Mouse (Mus musculus) midbrain, postnatal 0 days (tissue): ENCODE results near the gene Ost4. TPM values are rescaled to one million over a fixed set of nuclear protein-coding genes. Genes with fewer than 3 reads are reported as not detected.
A peak's percentile ranks its signal among the peaks of the same experiment; 100 is the strongest.

Experiments used
- ATAC-seq: fragments of 200-750 bp; cut with Nextera tagmentation; 2 replicates; pipeline ENCODE4 v1.8.0; 2017; ENCODE audit warnings: moderate number of reproducible peaks, mild to moderate bottlenecking, moderate TSS enrichment, moderate library complexity; ENCODE audit not compliant: low FRiP score
- DNase-seq: peaks from one replicate; pipeline ENCODE4 v3.0.0-alpha.2; 2015; ENCODE audit warnings: low spot score
- H3K27ac ChIP-seq: fragments of 300-500 bp; sonication (generic); 2 replicates; pipeline ENCODE4 v1.5.1; 2014; ENCODE audit warnings: low read depth, mild to moderate bottlenecking, low read length, mixed read lengths
- H3K27me3 ChIP-seq: fragments of 300-500 bp; sonication (generic); 2 replicates; pipeline ENCODE4 v1.6.1; 2014; ENCODE audit warnings: low read length, control low read depth, mixed read lengths; ENCODE audit not compliant: insufficient read depth
- H3K36me3 ChIP-seq: fragments of 300-500 bp; sonication (generic); 2 replicates; pipeline ENCODE4 v1.6.1; 2014; ENCODE audit warnings: low read length, control low read depth, mixed read lengths; ENCODE audit not compliant: insufficient read depth
- H3K4me1 ChIP-seq: fragments of 300-500 bp; sonication (generic); 2 replicates; pipeline ENCODE4 v1.6.1; 2014; ENCODE audit warnings: mild to moderate bottlenecking, control low read depth, antibody characterized with exemption, low read length, mixed read lengths; ENCODE audit not compliant: insufficient read depth
- H3K4me2 ChIP-seq: fragments of 300-500 bp; sonication (generic); 2 replicates; pipeline ENCODE4 v1.6.1; 2014; ENCODE audit warnings: low read depth, mild to moderate bottlenecking, low read length, mixed read lengths; ENCODE audit not compliant: poor library complexity, severe bottlenecking
- H3K4me3 ChIP-seq: fragments of 300-500 bp; sonication (generic); 2 replicates; pipeline ENCODE4 v1.5.1; 2014; ENCODE audit warnings: low read depth, mild to moderate bottlenecking, low read length, moderate library complexity
- H3K9ac ChIP-seq: fragments of 300-500 bp; sonication (generic); replicated peaks from 2 replicates; pipeline ENCODE4 v1.6.1; 2014; ENCODE audit warnings: mild to moderate bottlenecking, low read length, moderate library complexity, mixed read lengths; ENCODE audit not compliant: poor library complexity, severe bottlenecking
- H3K9me3 ChIP-seq: fragments of 300-500 bp; sonication (generic); 2 replicates; pipeline ENCODE4 v1.6.1; 2016; ENCODE audit warnings: low read length, control low read depth
- CTCF ChIP-seq: IDR thresholded peaks from 2 replicates; pipeline ENCODE4 v1.5.1; 2016; ENCODE audit warnings: antibody characterized with exemption, mild to moderate bottlenecking
- WGBS: fragments of 180-500 bp; shearing (Covaris S2); extraction: QIAGEN DNeasy Blood & Tissue Kit; methylation state at CpG from one replicate; pipeline ENCODE4 v1.1.7; 2014; 5-methylcytosine and 5-hydroxymethylcytosine counted together
- polyA plus RNA-seq: library from polyadenylated mRNA; unstranded; fragments of >200 nt; fragmentation: Nextera tagmentation; extraction: Ambion mirVana; gene quantifications from 2 replicates; pipeline ENCODE4 v1.2.1, GENCODE M21; 2015
- total RNA-seq: library from RNA; depleted of rRNA; stranded (reverse); fragments of >200 nt; gene quantifications from 2 replicates; pipeline ENCODE4 v1.2.3, GENCODE M21; 2014

Ost4 gene
- total and polyA plus RNA-seq, 2 experiments from 2014 or later = 123 to 175 TPM

DNA sequence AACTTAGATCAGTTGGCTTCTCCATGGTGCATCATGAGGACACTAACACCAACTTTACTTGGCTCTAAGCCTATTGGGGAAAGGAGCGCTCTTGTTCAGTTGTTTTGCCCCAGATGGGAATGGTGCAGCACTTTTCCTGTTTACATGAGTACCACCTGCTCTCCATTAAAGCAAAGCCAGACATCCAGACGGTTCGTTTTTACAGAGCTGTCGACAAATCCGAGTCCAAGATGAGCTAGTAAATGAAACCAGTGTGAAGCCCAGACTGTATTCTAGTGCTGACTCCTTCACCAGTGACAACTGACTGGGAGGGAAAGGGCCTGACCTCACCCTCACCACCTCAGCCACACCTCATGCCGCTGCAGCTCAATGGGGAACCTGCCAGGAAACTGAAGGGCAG lies 29.0 kb downstream of the Ost4 start:
- H3K4me2 ChIP-seq = no peak overlapping the region
- H3K27me3 ChIP-seq = no peaks in the 10 kb centered on the region
- ATAC-seq (no peak), DNase-seq (no peak)
- H3K4me3 ChIP-seq = no peak overlapping the region
- no peak for TF ChIP-seq CTCF
- peaks cover 36% of the 10 kb centered on the region for H3K36me3 ChIP-seq
- H3K9ac ChIP-seq = no peak overlapping the region
- 70% methylated on average over 6 of the region's 6 CpGs for whole genome bisulfite sequencing
- H3K9me3 ChIP-seq = no peaks in the 10 kb centered on the region
- no peaks in the 10 kb centered on the region for H3K4me1 ChIP-seq
- H3K27ac ChIP-seq = no peak overlapping the region

DNA sequence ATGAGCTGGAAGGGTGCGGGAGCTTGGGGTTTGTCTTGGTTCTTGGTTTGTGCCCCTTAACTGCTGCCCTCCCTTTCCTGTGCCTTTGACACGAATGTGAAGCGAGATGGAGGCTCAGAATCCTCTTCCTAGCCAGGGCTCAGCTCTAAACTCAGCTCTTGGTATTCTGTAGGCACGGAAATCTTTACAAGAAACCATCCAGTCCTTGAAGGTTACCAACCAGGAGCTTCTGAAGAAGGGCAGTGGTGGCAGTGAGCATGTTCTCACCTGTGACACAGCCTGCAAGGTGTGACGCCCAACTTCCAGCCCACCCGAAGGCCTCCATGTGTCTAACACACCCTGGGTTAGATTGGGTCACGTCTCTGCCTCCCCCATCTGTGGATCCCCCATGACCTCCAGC lies 33.2 kb downstream of the Ost4 start:
- no peaks in the 10 kb centered on the region for H3K9me3 ChIP-seq
- ATAC-seq (no peak), DNase-seq (no peak)
- no peak overlapping the region for H3K27ac ChIP-seq
- peaks cover 5% of the 10 kb centered on the region; the same call in 1 of the 2 replicates for H3K4me1 ChIP-seq
- no peak overlapping the region for H3K4me3 ChIP-seq
- no peak overlapping the region for H3K4me2 ChIP-seq
- H3K9ac ChIP-seq = no peak overlapping the region
- H3K36me3 ChIP-seq = peaks cover 61% of the 10 kb centered on the region
- H3K27me3 ChIP-seq = no peaks in the 10 kb centered on the region
- 89% methylated on average over 7 of the region's 7 CpGs for WGBS
- no peak for TF ChIP-seq CTCF

DNA sequence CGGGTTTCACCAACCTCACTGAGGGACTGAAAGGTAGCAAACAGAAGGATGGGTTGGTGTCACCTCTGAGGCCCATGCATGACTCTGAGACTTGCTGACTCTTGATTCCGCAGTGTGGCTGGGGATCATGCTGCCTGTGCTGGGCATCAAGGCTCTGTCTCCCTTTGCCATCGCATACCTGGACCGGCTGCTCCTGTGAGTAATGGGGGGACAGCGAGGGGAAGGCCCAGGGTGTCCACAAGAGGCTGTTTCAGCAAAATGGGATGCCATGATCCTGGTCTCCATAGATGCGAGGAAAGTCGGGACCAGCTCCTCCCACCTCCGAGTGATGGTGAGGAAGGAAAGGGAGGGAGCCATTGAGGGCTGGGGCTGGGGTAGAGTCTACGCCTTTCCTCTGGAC lies 35.0 kb downstream of the Ost4 start:
- Histone ChIP-seq H3K27ac (no peak overlapping the region), H3K9ac (no peak overlapping the region), H3K4me2 (no peak overlapping the region), H3K4me1 (peaks cover 5% of the 10 kb centered on the region; the same call in 1 of the 2 replicates), H3K9me3 (no peaks in the 10 kb centered on the region), H3K27me3 (no peaks in the 10 kb centered on the region), H3K4me3 (no peak overlapping the region), H3K36me3 (peaks cover 61% of the 10 kb centered on the region)
- no peak for TF ChIP-seq CTCF
- DNase-seq = no peak
- WGBS = 94% methylated on average over 9 of the region's 9 CpGs
- no peak for ATAC-seq

DNA sequence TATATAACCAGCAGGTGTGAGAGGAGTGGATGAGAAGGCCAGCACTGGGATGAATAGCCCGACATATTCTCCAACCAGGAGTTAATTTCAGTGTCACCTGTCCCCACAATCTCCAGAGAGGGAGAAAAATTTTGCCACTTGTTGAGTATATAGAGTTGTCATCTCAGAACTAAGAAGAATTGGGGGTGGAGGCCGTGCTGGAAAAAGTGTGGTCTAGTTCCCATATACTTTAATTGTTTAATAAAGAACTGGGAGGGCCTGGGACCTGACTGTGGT lies 37.5 kb downstream of the Ost4 start:
- 25% methylated on average over 2 of the region's 2 CpGs for WGBS
- ATAC-seq = no peak
- H3K27me3 ChIP-seq = no peaks in the 10 kb centered on the region
- H3K9me3 ChIP-seq = no peaks in the 10 kb centered on the region
- H3K9ac ChIP-seq = peak overlapping the region; percentile 83
- H3K4me3 ChIP-seq = peak overlapping the region; percentile 59
- peaks cover 54% of the 10 kb centered on the region for H3K36me3 ChIP-seq
- peak overlapping the region; percentile 72 for H3K27ac ChIP-seq
- TF ChIP-seq CTCF = no peak
- DNase-seq = no peak
- peak overlapping the region; percentile 66 for H3K4me2 ChIP-seq
- peaks cover 5% of the 10 kb centered on the region; the same call in 1 of the 2 replicates for H3K4me1 ChIP-seq

DNA sequence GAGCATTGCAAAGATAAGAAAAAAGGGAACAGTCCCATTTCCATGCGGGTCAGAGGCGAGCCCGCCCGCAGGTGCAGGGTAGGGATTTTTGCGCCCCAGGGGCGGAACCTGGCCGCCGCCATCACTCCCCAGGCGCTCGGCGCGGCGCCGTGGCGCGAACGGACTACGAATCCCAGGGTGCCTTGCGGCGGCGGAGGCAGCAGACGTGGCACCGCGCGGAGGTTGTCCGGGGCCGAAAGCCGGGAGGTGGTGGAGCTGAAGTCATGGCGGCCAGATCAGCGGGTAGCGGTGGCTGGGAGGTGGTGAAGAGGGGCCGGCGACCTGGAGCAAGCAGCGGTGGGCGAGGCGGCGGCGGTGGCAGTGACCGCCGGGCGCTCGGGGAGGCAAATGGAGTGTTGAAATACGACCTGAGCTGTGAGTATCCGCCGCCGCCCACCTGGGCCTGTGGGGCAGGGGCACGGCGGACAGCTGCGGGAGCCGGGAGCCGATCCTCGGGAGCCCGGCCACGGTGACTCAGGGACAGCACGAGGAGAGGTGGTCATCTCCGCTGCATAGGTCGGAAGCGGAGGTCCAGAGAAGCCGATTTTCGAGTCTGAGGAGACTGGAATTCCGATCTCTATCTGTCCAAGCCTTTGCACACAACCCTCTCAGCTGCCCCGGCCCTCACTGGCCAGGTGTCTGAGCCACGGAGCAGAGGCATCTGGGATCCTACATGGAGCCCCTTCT lies 38.0 kb downstream of the Ost4 start:
- Histone ChIP-seq H3K4me3 (peak overlapping the region; percentile 59), H3K9me3 (no peaks in the 10 kb centered on the region), H3K27ac (peak overlapping the region; percentile 72), H3K4me1 (peaks cover 5% of the 10 kb centered on the region; the same call in 1 of the 2 replicates), H3K9ac (peak overlapping the region; percentile 83), H3K4me2 (peak overlapping the region; percentile 66), H3K36me3 (peaks cover 54% of the 10 kb centered on the region), H3K27me3 (no peaks in the 10 kb centered on the region)
- WGBS = under 1% methylated on average over 62 of the region's 63 CpGs
- ATAC-seq (peak; percentile 89), DNase-seq (peak; percentile 81)
- TF ChIP-seq CTCF = no peak

DNA sequence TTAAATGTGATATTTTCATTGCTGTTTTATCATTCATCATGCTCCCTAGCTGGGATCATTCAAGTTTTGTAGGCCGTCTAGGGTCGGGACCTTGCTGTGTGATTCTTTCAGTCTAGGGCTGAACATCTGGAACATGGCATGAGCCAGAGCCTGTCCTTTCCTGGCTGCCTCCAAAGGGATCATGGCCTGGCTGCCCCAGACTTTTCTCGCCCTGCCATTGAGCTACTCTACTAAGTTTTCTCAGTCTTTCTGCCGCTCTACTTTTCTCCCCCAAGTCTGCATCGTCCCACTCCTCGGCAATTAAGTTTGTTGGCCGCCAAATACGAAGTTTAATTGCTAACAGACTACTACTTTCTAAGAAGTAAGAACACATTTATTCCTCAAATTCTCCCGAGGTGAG lies 38.6 kb downstream of the Ost4 start:
- no peak for ATAC-seq
- no peak for DNase-seq
- Histone ChIP-seq H3K27me3 (no peaks in the 10 kb centered on the region), H3K36me3 (peaks cover 50% of the 10 kb centered on the region), H3K4me1 (peaks cover 5% of the 10 kb centered on the region; the same call in 1 of the 2 replicates), H3K27ac (0 out of 2 replicates have a peak overlapping the region, but pooled peaks have one; percentile 72), H3K4me3 (peak overlapping the region; percentile 59), H3K9me3 (no peaks in the 10 kb centered on the region), H3K9ac (peak overlapping the region; percentile 83; the same call in 1 of the 2 replicates), H3K4me2 (peak overlapping the region; percentile 66)
- no peak for TF ChIP-seq CTCF
- WGBS = 14% methylated on average over 9 of the region's 9 CpGs
